Mouse (Mus musculus): Measurements from ENCODE around the gene Apba2. TPM values are rescaled to one million over a fixed set of nuclear protein-coding genes. Genes with fewer than 3 reads are reported as not detected.

The Apba2 gene
- polyA plus RNA-seq, 1 experiment, result 0.65 TPM

DNA sequence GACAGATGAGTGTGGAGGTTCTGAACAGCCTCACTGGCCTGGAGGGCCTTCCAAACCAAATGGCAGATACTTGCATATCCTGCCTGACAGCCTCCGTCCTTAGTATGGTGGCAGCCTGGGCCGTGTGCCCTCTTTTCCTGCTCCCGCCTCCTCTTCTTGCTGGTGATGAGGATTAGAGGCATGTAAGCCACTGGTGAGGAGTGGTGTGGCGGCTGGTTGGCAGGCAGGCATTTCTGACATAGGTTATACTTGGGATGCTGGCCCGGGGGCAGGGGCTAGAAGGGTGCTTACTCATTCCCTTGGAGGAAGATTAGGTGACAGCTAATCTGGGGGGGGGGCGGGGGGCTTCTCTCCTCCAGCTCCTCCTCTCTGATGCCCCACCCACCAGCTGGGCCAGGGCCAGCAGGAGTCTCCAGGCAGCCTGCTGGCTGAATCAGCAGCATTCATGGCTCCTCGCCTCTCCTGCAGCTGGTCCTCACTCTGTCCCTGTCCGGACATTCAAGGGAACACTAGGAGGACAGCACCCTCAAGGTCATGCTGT lies 3.3 kb downstream of the Apba2 start:
- no peak overlapping the region for H3K27ac ChIP-seq (ENCODE audit: insufficient read depth, low read length)
- no peaks in the 10 kb centered on the region for H3K4me1 ChIP-seq (ENCODE audit: control insufficient read depth, insufficient read depth, low read length)
- TF ChIP-seq POLR2A (IDR thresholded peaks at IDR 0.05; ENCODE audit: low read depth, low read length), result no peak
- no peak for TF ChIP-seq CTCF (IDR thresholded peaks at IDR 0.05; ENCODE audit: borderline replicate concordance, insufficient read depth, low read length)
- no peak overlapping the region for H3K4me3 ChIP-seq (ENCODE audit: insufficient read depth, low read length)

DNA sequence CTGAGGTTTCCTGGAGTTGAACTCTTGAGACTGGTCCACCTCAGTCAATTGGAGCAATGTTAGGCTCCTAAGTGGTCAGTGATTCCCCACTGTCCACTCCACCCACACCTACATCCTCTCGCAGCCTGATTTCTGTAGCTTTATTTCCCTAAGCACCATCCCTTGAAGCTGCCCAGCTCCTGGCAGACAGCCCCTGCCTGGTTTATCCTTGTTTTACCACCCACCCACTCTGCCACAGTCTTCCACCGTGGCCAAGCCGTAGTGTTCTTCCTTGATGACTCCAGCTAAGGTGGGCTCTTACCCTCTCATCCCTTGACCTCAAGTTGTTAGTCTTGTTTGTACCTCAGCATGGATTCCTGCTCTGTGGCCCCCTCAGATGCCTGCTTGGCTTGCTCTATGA lies 4.1 kb downstream of the Apba2 start:
- TF ChIP-seq CTCF (IDR thresholded peaks at IDR 0.05; ENCODE audit: borderline replicate concordance, insufficient read depth, low read length), result no peak
- TF ChIP-seq POLR2A (IDR thresholded peaks at IDR 0.05; ENCODE audit: low read depth, low read length), result no peak
- Histone ChIP-seq H3K4me1 (ENCODE audit: control insufficient read depth, insufficient read depth, low read length) (no peaks in the 10 kb centered on the region), H3K4me3 (ENCODE audit: insufficient read depth, low read length) (no peak overlapping the region), H3K27ac (ENCODE audit: insufficient read depth, low read length) (no peak overlapping the region)

DNA sequence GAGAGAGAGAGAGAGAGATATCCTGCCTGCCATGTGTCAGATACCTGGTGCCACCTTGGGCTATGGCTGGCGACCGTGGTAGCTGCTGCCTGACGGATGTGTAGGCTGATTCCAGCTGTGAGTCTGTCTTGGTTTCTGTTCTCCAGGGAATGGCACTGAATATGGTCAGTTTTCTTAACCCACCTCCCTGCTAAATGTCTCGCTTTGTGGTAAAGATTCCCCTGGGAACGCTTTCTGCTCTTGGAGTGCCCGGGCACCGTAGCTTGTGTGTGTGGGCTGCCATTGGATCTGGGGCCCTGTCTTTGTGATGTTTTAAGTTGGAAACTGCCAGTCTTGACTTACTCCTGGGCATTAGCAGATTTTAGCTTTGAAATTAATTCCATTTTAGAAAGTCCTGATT lies 7.3 kb downstream of the Apba2 start:
- TF ChIP-seq POLR2A (IDR thresholded peaks at IDR 0.05; ENCODE audit: low read depth, low read length), result no peak
- no peak for TF ChIP-seq CTCF (IDR thresholded peaks at IDR 0.05; ENCODE audit: borderline replicate concordance, insufficient read depth, low read length)
- no peaks in the 10 kb centered on the region for H3K4me1 ChIP-seq (ENCODE audit: control insufficient read depth, insufficient read depth, low read length)

DNA sequence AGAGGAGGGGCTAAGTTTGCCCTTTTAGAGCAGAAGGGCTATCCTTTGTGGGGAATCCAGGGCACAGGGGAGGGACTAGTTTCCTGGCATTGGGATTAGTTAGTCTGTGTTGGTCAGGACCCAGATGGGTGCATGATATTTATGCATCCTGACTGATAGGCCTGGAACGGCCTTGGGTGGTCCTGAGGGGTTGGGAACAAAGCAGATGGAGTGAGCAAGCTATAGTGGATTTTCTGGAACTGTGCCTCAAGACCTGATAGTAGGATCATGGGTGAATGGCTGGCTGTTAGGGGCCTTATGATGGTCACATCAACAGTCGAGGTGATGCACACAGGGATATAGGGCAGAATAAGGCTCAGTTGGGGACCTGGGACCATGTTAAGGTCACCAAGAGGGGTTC lies 8.4 kb downstream of the Apba2 start:
- no peak overlapping the region for H3K27ac ChIP-seq (ENCODE audit: insufficient read depth, low read length)
- H3K4me3 ChIP-seq (ENCODE audit: insufficient read depth, low read length), result no peak overlapping the region
- no peaks in the 10 kb centered on the region for H3K4me1 ChIP-seq (ENCODE audit: control insufficient read depth, insufficient read depth, low read length)
- TF ChIP-seq POLR2A (IDR thresholded peaks at IDR 0.05; ENCODE audit: low read depth, low read length) (no peak), CTCF (IDR thresholded peaks at IDR 0.05; ENCODE audit: borderline replicate concordance, insufficient read depth, low read length) (no peak)

More for the DNA sequence above, 7.3 kb downstream of the Apba2 start:
- H3K4me3 ChIP-seq (ENCODE audit: insufficient read depth, low read length), result no peak overlapping the region
- H3K27ac ChIP-seq (ENCODE audit: insufficient read depth, low read length), result no peak overlapping the region

DNA sequence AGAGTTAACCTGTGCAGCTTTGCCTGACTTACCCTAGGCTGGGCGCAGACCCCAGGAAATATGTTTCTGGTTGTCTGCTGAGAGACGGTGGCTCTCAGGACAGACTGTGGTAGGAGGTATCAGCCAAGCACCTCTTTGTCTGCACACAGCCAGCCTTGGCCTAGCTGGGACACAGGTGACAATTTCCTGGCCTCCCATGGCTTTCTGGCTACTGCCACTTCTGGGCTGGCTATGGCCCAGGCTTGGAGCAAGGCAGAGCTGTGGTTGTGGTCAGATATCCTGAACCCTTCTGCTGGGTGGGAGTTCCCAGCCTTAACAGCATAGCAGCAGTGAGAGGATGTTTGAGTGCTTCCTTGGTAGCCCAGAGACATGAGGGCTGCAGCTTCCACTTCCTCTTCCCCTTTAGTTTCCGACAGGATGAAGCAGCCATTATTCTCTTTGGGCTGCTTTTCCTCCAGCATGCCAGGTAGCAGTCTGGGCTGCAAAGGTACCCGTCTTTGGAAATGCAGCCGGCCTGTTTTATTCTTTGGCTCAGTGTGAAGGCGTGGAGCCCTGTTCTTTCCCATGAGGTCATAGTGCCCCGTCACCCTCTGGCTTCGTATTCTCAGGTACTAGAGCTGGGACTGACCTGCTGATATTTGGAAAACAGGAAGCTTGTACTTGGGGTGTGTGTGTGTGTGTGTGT lies 9.2 kb downstream of the Apba2 start:
- no peak overlapping the region for H3K4me3 ChIP-seq (ENCODE audit: insufficient read depth, low read length)
- TF ChIP-seq POLR2A (IDR thresholded peaks at IDR 0.05; ENCODE audit: low read depth, low read length), result no peak
- no peak for TF ChIP-seq CTCF (IDR thresholded peaks at IDR 0.05; ENCODE audit: borderline replicate concordance, insufficient read depth, low read length)
- H3K27ac ChIP-seq (ENCODE audit: insufficient read depth, low read length), result no peak overlapping the region
- no peaks in the 10 kb centered on the region for H3K4me1 ChIP-seq (ENCODE audit: control insufficient read depth, insufficient read depth, low read length)

DNA sequence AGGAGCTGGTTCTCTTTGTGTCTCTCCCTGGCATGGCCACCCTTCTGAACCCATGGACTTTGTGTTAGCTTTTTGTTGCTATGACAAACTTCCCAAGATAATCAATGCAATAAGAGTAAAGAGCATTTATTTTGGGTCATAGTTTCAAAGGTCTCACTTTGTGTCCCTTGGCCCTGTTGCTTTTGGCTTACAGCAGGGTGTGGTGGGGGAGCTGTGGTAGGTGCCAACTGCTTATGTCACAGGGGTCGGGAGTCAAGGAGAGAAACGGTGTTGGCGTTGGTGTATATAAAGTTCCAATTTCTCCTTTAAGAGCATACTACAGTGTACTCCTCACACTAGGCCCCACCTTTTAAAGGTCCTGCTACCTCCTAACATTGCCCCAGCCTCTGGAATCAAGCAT lies 12.1 kb downstream of the Apba2 start:
- TF ChIP-seq POLR2A (IDR thresholded peaks at IDR 0.05; ENCODE audit: low read depth, low read length) (no peak), CTCF (IDR thresholded peaks at IDR 0.05; ENCODE audit: borderline replicate concordance, insufficient read depth, low read length) (no peak)
- Histone ChIP-seq H3K4me3 (ENCODE audit: insufficient read depth, low read length) (no peak overlapping the region), H3K27ac (ENCODE audit: insufficient read depth, low read length) (no peak overlapping the region), H3K4me1 (ENCODE audit: control insufficient read depth, insufficient read depth, low read length) (no peaks in the 10 kb centered on the region)

DNA sequence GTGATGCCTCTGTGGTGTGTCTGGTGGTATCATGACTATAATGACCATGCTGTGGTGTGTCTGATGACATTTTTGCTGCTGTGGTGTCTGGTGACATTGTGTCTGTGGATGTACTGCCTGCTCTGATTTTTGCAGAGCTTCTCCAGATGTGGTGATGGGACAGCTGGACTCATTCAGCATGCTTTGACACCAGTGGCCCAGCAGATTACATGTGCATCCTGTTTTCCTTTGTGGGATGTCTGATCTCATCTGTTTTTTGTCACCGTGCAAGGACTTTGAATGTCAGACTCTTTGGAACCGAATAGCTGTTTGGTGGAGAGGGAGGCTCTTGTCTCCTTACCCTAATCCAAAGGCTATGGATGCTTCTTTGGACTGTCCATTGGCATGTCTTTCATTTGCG lies 13.8 kb downstream of the Apba2 start:
- no peak overlapping the region for H3K27ac ChIP-seq (ENCODE audit: insufficient read depth, low read length)
- H3K4me3 ChIP-seq (ENCODE audit: insufficient read depth, low read length), result no peak overlapping the region
- no peaks in the 10 kb centered on the region for H3K4me1 ChIP-seq (ENCODE audit: control insufficient read depth, insufficient read depth, low read length)
- no peak for TF ChIP-seq CTCF (IDR thresholded peaks at IDR 0.05; ENCODE audit: borderline replicate concordance, insufficient read depth, low read length)
- TF ChIP-seq POLR2A (IDR thresholded peaks at IDR 0.05; ENCODE audit: low read depth, low read length), result no peak

DNA sequence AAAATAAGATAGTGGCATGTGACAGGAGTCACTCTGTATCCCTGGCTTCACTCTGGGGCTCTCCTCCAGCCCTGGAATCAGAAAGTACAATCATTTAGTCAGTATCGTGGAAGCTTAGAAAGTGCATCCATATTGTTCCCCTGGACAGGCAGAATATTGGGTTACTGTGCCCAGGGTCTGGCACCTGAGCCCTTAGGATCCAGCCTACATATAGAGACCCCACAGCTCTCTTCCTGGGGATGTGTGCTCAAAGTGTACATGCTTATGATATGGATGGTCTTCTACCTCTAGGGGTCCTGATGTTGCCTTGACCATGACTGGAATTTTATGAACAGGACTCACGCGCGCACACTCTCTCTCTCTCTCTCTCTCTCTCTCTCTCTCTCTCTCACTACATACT lies 14.4 kb downstream of the Apba2 start:
- TF ChIP-seq CTCF (IDR thresholded peaks at IDR 0.05; ENCODE audit: borderline replicate concordance, insufficient read depth, low read length), result no peak
- TF ChIP-seq POLR2A (IDR thresholded peaks at IDR 0.05; ENCODE audit: low read depth, low read length), result no peak
- Histone ChIP-seq H3K4me3 (ENCODE audit: insufficient read depth, low read length) (no peak overlapping the region), H3K4me1 (ENCODE audit: control insufficient read depth, insufficient read depth, low read length) (no peaks in the 10 kb centered on the region), H3K27ac (ENCODE audit: insufficient read depth, low read length) (no peak overlapping the region)

DNA sequence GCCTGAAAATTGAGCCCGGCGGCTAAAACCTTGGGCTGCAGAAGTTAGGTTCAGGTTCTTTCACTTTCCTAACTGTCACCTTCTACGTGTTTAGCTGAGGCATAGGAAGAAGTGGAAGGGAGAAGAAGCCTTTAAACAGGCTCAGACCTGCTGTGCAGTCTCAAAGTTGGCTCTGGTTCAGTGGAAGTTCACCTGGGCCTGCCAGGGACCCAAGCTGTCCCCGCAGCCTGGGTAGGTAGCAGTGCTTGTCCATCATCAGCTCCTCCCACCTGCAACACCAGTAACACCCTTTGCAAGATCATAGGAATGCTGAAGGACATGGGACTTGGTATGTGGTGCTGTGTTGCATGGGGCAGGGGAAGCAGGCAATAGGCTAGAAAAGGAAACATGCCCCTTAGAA lies 17.6 kb downstream of the Apba2 start:
- TF ChIP-seq POLR2A (IDR thresholded peaks at IDR 0.05; ENCODE audit: low read depth, low read length) (no peak), CTCF (IDR thresholded peaks at IDR 0.05; ENCODE audit: borderline replicate concordance, insufficient read depth, low read length) (no peak)

DNA sequence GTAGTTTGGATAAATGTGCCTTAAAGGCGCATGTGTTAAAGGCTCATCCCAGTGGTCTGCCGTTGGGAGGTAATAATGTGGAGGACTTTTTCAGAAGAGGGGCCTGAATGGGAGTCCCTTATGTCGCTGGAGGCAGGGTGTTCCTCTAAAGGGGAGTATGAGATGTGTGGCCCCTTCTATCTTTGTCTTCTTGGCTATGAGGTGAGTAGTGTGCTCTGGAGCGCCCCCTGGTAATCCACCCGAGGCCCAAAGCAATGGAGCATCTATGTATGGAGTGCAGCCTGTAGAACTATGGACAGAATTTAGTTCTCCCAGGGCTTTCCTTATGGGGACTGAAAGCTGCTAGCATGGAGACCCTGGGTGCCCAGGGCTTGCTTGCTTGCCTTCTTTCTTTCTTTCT lies 18.0 kb downstream of the Apba2 start:
- TF ChIP-seq POLR2A (IDR thresholded peaks at IDR 0.05; ENCODE audit: low read depth, low read length), result no peak
- no peak for TF ChIP-seq CTCF (IDR thresholded peaks at IDR 0.05; ENCODE audit: borderline replicate concordance, insufficient read depth, low read length)
- H3K4me1 ChIP-seq (ENCODE audit: control insufficient read depth, insufficient read depth, low read length), result no peaks in the 10 kb centered on the region
- H3K4me3 ChIP-seq (ENCODE audit: insufficient read depth, low read length), result no peak overlapping the region
- no peak overlapping the region for H3K27ac ChIP-seq (ENCODE audit: insufficient read depth, low read length)

More for the DNA sequence above, 17.6 kb downstream of the Apba2 start:
- H3K4me1 ChIP-seq (ENCODE audit: control insufficient read depth, insufficient read depth, low read length), result no peaks in the 10 kb centered on the region
- H3K4me3 ChIP-seq (ENCODE audit: insufficient read depth, low read length), result no peak overlapping the region
- H3K27ac ChIP-seq (ENCODE audit: insufficient read depth, low read length), result no peak overlapping the region

All from embryonic fibroblast, embryonic 13.5 days (primary cell).